Mouse (Mus musculus): ENCODE measurements around the gene Hmx2. TPM values are rescaled to one million over a fixed set of nuclear protein-coding genes. Genes with fewer than 3 reads are reported as not detected.
A peak's percentile ranks its signal among the peaks of the same experiment; 100 is the strongest.

Gene Hmx2
- total and polyA plus RNA-seq, 2 experiments from 2014 or later, result 0.45 to 1.3 TPM

DNA sequence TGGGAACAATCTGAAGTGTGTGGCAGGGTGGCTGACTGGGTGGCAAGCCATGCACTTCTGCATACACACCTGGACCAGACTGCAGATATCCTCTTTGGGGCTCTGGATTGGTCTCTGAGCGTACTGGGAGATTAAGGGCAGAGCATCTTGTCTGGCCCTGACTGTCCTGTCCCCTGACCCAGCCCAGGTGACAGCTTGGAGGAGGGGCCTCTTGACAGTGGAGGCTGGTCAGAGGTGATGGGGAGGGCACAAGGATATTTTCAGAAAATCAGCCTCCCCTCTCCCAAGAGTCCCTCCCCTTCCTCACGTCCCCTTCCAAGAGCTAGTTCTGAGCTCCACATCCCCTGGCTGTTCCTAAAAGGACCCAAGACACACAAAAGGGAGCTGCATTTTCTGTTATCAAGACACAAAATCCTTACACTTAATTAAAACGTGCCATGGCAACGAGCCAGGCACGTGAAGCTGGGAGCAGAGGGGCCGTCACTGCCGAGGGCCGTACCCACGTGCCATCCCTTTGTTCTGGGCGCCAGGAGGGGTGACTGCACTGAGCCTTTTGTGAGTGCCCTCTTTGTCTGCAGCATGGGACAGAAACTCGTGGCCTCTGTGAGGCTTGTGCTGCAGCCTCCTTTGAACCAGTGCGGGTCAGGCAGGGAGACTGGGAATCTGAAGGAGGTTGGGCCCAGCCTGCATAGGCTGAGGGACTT, 49.4 kb downstream of the Hmx2 start:
- ATAC-seq (peak; percentile 76), DNase-seq (peak; percentile 50)
- Histone ChIP-seq H3K4me1 (ENCODE audit: insufficient read depth) (peaks cover 4% of the 10 kb centered on the region; the same call in 1 of the 2 replicates), H3K4me2 (ENCODE audit: low read depth) (peak overlapping the region; percentile 9; the same call in 1 of the 2 replicates), H3K27ac (ENCODE audit: low read depth, low read length) (no peak overlapping the region), H3K4me3 (ENCODE audit: low read depth, low read length) (no peak overlapping the region), H3K36me3 (ENCODE audit: insufficient read depth) (no peaks in the 10 kb centered on the region), H3K9ac (peak overlapping the region; percentile 18; the same call in 1 of the 2 replicates), H3K9me3 (ENCODE audit: low read length) (no peaks in the 10 kb centered on the region), H3K27me3 (ENCODE audit: insufficient read depth, low read length) (peaks cover 9% of the 10 kb centered on the region)
- no peak for TF ChIP-seq CTCF (IDR thresholded peaks at IDR 0.05; ENCODE audit: low read depth)
- WGBS, result 6% methylated on average over 12 of the region's 12 CpGs

GRCm38 (mm10) chr7:131598483-131598824, 49.9 kb downstream of the Hmx2 start:
- Histone ChIP-seq H3K4me1 (ENCODE audit: insufficient read depth) (peaks cover 4% of the 10 kb centered on the region; the same call in 1 of the 2 replicates), H3K36me3 (ENCODE audit: insufficient read depth) (no peaks in the 10 kb centered on the region), H3K9ac (0 out of 2 replicates have a peak overlapping the region, but pooled peaks have one; percentile 18), H3K9me3 (ENCODE audit: low read length) (no peaks in the 10 kb centered on the region), H3K4me3 (ENCODE audit: low read depth, low read length) (no peak overlapping the region), H3K4me2 (ENCODE audit: low read depth) (0 out of 2 replicates have a peak overlapping the region, but pooled peaks have one; percentile 9), H3K27me3 (ENCODE audit: insufficient read depth, low read length) (peaks cover 9% of the 10 kb centered on the region), H3K27ac (ENCODE audit: low read depth, low read length) (no peak overlapping the region)
- peak; percentile 53; the same call in 1 of the 2 replicates for TF ChIP-seq CTCF (IDR thresholded peaks at IDR 0.05; ENCODE audit: low read depth)
- DNase-seq, result peak; percentile 68
- peak; percentile 65 for ATAC-seq
- WGBS, result 5% methylated on average over 5 of the region's 5 CpGs

DNA sequence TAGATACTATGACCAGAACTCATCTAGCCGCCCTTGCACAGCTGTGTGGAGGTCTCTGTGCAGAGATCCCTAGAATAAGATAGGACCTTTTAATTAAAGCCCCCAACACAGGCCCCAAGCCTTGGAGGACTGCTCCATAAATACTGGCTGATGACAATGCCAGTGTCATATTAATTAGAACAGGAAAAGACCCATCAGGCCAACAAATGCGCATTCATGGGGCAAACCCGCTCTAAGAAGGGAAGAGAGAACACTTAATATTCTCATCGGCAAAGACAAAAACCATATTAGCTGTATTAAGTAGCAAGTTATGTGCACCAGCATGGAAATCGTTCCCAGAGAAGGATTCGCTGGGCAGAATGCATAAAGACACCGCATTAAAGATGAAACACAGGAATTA, 53.5 kb downstream of the Hmx2 start:
- 54% methylated on average over 7 of the region's 7 CpGs for WGBS
- H3K27me3 ChIP-seq (ENCODE audit: insufficient read depth, low read length), result peaks cover 5% of the 10 kb centered on the region
- H3K36me3 ChIP-seq (ENCODE audit: insufficient read depth), result no peaks in the 10 kb centered on the region
- ATAC-seq (no peak), DNase-seq (no peak)
- H3K4me1 ChIP-seq (ENCODE audit: insufficient read depth), result peaks cover 4% of the 10 kb centered on the region; the same call in 1 of the 2 replicates
- no peak overlapping the region for H3K27ac ChIP-seq (ENCODE audit: low read depth, low read length)
- no peaks in the 10 kb centered on the region for H3K9me3 ChIP-seq (ENCODE audit: low read length)
- no peak overlapping the region for H3K4me2 ChIP-seq (ENCODE audit: low read depth)
- no peak overlapping the region for H3K9ac ChIP-seq
- H3K4me3 ChIP-seq (ENCODE audit: low read depth, low read length), result no peak overlapping the region
- no peak for TF ChIP-seq CTCF (IDR thresholded peaks at IDR 0.05; ENCODE audit: low read depth)

GRCm38 (mm10) chr7:131603186-131603585, 54.6 kb downstream of the Hmx2 start:
- no peak for DNase-seq
- no peaks in the 10 kb centered on the region for H3K9me3 ChIP-seq (ENCODE audit: low read length)
- no peak overlapping the region for H3K9ac ChIP-seq
- ATAC-seq, result no peak
- no peaks in the 10 kb centered on the region for H3K36me3 ChIP-seq (ENCODE audit: insufficient read depth)
- peaks cover 1% of the 10 kb centered on the region; the same call in 1 of the 2 replicates for H3K4me1 ChIP-seq (ENCODE audit: insufficient read depth)
- H3K4me3 ChIP-seq (ENCODE audit: low read depth, low read length), result no peak overlapping the region
- H3K27ac ChIP-seq (ENCODE audit: low read depth, low read length), result no peak overlapping the region
- peaks cover 5% of the 10 kb centered on the region for H3K27me3 ChIP-seq (ENCODE audit: insufficient read depth, low read length)
- H3K4me2 ChIP-seq (ENCODE audit: low read depth), result no peak overlapping the region
- 9% methylated on average over 9 of the region's 11 CpGs for WGBS
- no peak for TF ChIP-seq CTCF (IDR thresholded peaks at IDR 0.05; ENCODE audit: low read depth)

DNA sequence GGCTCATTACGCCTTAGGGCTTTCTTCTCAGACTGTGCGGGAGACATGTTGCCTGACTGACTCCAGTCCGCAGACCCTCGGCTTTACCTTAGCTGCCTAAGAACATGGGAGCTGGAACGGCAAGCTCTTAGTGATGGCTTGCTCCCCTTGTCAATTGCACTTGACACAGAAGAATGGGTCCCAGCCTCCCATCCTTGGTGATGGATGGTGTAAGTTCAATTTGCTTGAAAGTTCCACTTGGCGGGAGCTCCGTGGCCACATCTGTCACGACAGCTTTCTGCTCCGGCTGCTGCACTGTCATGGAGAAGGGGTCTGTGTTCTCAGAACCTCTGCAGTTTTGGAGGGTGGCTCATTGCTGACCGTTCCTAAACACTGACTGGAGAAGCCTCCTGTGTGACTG, 56.4 kb downstream of the Hmx2 start:
- H3K4me2 ChIP-seq (ENCODE audit: low read depth), result no peak overlapping the region
- TF ChIP-seq CTCF (IDR thresholded peaks at IDR 0.05; ENCODE audit: low read depth), result no peak
- H3K27ac ChIP-seq (ENCODE audit: low read depth, low read length), result no peak overlapping the region
- H3K9ac ChIP-seq, result no peak overlapping the region
- no peaks in the 10 kb centered on the region for H3K9me3 ChIP-seq (ENCODE audit: low read length)
- no peak overlapping the region for H3K4me3 ChIP-seq (ENCODE audit: low read depth, low read length)
- no peaks in the 10 kb centered on the region for H3K36me3 ChIP-seq (ENCODE audit: insufficient read depth)
- no peaks in the 10 kb centered on the region; the same call in 1 of the 2 replicates for H3K27me3 ChIP-seq (ENCODE audit: insufficient read depth, low read length)
- DNase-seq, result no peak
- ATAC-seq, result no peak
- H3K4me1 ChIP-seq (ENCODE audit: insufficient read depth), result no peaks in the 10 kb centered on the region
- 91% methylated on average over 10 of the region's 10 CpGs for WGBS

DNA sequence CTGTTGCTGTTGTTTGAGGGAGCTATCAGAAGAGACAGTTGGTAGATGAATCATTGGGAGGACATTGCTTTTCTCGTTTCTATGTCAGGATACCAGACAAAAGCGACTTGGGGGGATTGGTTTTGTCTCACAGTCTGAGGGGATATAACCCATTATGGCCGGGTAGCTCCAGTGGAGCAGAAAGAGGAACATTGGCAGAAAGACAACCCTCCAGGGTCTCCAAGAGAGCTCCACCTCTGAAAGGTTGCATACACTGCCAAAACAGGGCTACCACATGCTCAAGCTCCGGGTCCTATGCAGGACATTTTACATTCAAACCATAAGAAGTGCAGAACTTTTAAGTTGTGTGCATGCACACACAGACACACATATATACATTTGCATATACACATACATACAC, 56.9 kb downstream of the Hmx2 start:
- Histone ChIP-seq H3K4me1 (ENCODE audit: insufficient read depth) (no peaks in the 10 kb centered on the region), H3K4me2 (ENCODE audit: low read depth) (no peak overlapping the region), H3K9ac (no peak overlapping the region), H3K27ac (ENCODE audit: low read depth, low read length) (no peak overlapping the region), H3K36me3 (ENCODE audit: insufficient read depth) (no peaks in the 10 kb centered on the region), H3K4me3 (ENCODE audit: low read depth, low read length) (no peak overlapping the region), H3K9me3 (ENCODE audit: low read length) (no peaks in the 10 kb centered on the region), H3K27me3 (ENCODE audit: insufficient read depth, low read length) (no peaks in the 10 kb centered on the region; the same call in 1 of the 2 replicates)
- DNase-seq (no peak), ATAC-seq (no peak)
- 55% methylated on average over 4 of the region's 4 CpGs for WGBS
- TF ChIP-seq CTCF (IDR thresholded peaks at IDR 0.05; ENCODE audit: low read depth), result no peak

Other genes with a start within 250 kb of the Hmx2 start
- gene Cuzd1, start 226.5 kb upstream of the Hmx2 start, total RNA-seq (2014; rRNA removed), result 0.76 TPM in 1 of 2 replicates, not detected in the other
- gene Cuzd1, start 226.5 kb upstream of the Hmx2 start, polyA plus RNA-seq (2015; fragmentation: Nextera tagmentation; extraction: Ambion mirVana), result 0.13 and 0.16 TPM in 2 replicates
- not detected in 2 replicates for gene Fam24b, start 219.3 kb upstream of the Hmx2 start, total RNA-seq (2014; rRNA removed)
- gene Fam24b, start 219.3 kb upstream of the Hmx2 start, polyA plus RNA-seq (2015; fragmentation: Nextera tagmentation; extraction: Ambion mirVana), result not detected in 2 replicates
- not detected in 2 replicates for gene Fam24a, start 214.9 kb upstream of the Hmx2 start, total RNA-seq (2014; rRNA removed)
- gene Fam24a, start 214.9 kb upstream of the Hmx2 start, polyA plus RNA-seq (2015; fragmentation: Nextera tagmentation; extraction: Ambion mirVana), result not detected in 2 replicates
- 7.6 and 21.7 TPM in 2 replicates for gene 2310057M21Rik, start 186.0 kb upstream of the Hmx2 start, total RNA-seq (2014; rRNA removed)
- 16.2 and 22.3 TPM in 2 replicates for gene 2310057M21Rik, start 186.0 kb upstream of the Hmx2 start, polyA plus RNA-seq (2015; fragmentation: Nextera tagmentation; extraction: Ambion mirVana)
- 22.6 and 36.3 TPM in 2 replicates for gene Pstk, start 177.6 kb upstream of the Hmx2 start, total RNA-seq (2014; rRNA removed)
- gene Pstk, start 177.6 kb upstream of the Hmx2 start, polyA plus RNA-seq (2015; fragmentation: Nextera tagmentation; extraction: Ambion mirVana), result 36.4 and 39.8 TPM in 2 replicates
- gene Ikzf5, start 138.3 kb upstream of the Hmx2 start, total RNA-seq (2014; rRNA removed), result 18.8 and 20.8 TPM in 2 replicates
- 10.0 and 10.5 TPM in 2 replicates for gene Ikzf5, start 138.3 kb upstream of the Hmx2 start, polyA plus RNA-seq (2015; fragmentation: Nextera tagmentation; extraction: Ambion mirVana)
- 56.7 and 80.3 TPM in 2 replicates for gene Acadsb, start 138.2 kb upstream of the Hmx2 start, total RNA-seq (2014; rRNA removed)
- gene Acadsb, start 138.2 kb upstream of the Hmx2 start, polyA plus RNA-seq (2015; fragmentation: Nextera tagmentation; extraction: Ambion mirVana), result 51.6 and 73.3 TPM in 2 replicates
- gene Hmx3, start 5.9 kb upstream of the Hmx2 start, total RNA-seq (2014; rRNA removed), result 0.38 and 1.6 TPM in 2 replicates
- gene Hmx3, start 5.9 kb upstream of the Hmx2 start, polyA plus RNA-seq (2015; fragmentation: Nextera tagmentation; extraction: Ambion mirVana), result 0.62 TPM in 1 of 2 replicates, not detected in the other
- gene Bub3, start 11.4 kb downstream of the Hmx2 start, total RNA-seq (2014; rRNA removed), result 92.5 and 95.3 TPM in 2 replicates
- 118 and 124 TPM in 2 replicates for gene Bub3, start 11.4 kb downstream of the Hmx2 start, polyA plus RNA-seq (2015; fragmentation: Nextera tagmentation; extraction: Ambion mirVana)

Data from forebrain, postnatal 0 days (tissue).